ENCODE assay signal across 8 mouse cellular contexts in genomic region chr17:85620680-85621504, GRCm38 (mm10). TPM values are rescaled to one million over a fixed set of nuclear protein-coding genes. Genes with fewer than 3 reads are reported as not detected.
DNase-seq lines count a peak whose midpoint lies in the region; ATAC-seq and TF ChIP-seq lines count a peak whose summit lies in the region.

No protein-coding gene starts in this region.

- no peak overlapping the region for H3K27ac ChIP-seq in heart, embryonic 12.5 days (ENCODE audit: poor library complexity, severe bottlenecking)
- H3K27ac ChIP-seq in hindbrain, embryonic 12.5 days, result no peak overlapping the region
- peak overlapping the region; percentile 80 for H3K27ac ChIP-seq in midbrain, embryonic 14.5 days (replicated peaks; ENCODE audit: low read depth, low read length)

- no peak for TF ChIP-seq CTCF in Patski (IDR thresholded peaks at IDR 0.05)

- in situ Hi-C loops in Patski (cut with MboI; ENCODE audit: low pct_unique_long_range_greater_than_20kb), result no loop called here

- H3K4me1 ChIP-seq in heart, embryonic 12.5 days (replicated peaks), result peaks cover 33% of the 10 kb centered on the region
- peaks cover 24% of the 10 kb centered on the region for H3K4me1 ChIP-seq in hindbrain, embryonic 12.5 days
- H3K4me1 ChIP-seq in midbrain, embryonic 14.5 days (ENCODE audit: control insufficient read depth, insufficient read depth, low read length), result 0 out of 2 replicates have a peak, but pooled peaks cover 4% of the 10 kb centered on the region

- under 1% methylated on average over 51 of the region's 54 CpGs for WGBS in heart, embryonic 12.5 days
- WGBS in hindbrain, embryonic 12.5 days, result under 1% methylated on average over 44 of the region's 54 CpGs
- 0% methylated on average over 49 of the region's 54 CpGs for WGBS in midbrain, embryonic 14.5 days

- POLR2A ChIA-PET in Patski (lab: Charles Lee), result no interaction called here

- no peak overlapping the region for H3K9ac ChIP-seq in heart, embryonic 12.5 days
- no peak overlapping the region for H3K9ac ChIP-seq in hindbrain, embryonic 12.5 days
- peak overlapping the region; percentile 55 for H3K9ac ChIP-seq in midbrain, embryonic 14.5 days (replicated peaks; ENCODE audit: low read length)

- peaks cover 90% of the 10 kb centered on the region for H3K27me3 ChIP-seq in heart, embryonic 12.5 days (replicated peaks)
- peaks cover 85% of the 10 kb centered on the region for H3K27me3 ChIP-seq in Patski
- H3K27me3 ChIP-seq in hindbrain, embryonic 12.5 days, result peaks cover 92% of the 10 kb centered on the region
- H3K27me3 ChIP-seq in midbrain, embryonic 14.5 days (ENCODE audit: control insufficient read depth, insufficient read depth, low read length), result peaks cover 80% of the 10 kb centered on the region

- H3K9me3 ChIP-seq in heart, embryonic 12.5 days (replicated peaks), result no peaks in the 10 kb centered on the region
- H3K9me3 ChIP-seq in hindbrain, embryonic 12.5 days (replicated peaks), result no peaks in the 10 kb centered on the region
- no peaks in the 10 kb centered on the region for H3K9me3 ChIP-seq in midbrain, embryonic 14.5 days (ENCODE audit: control insufficient read depth, low read length)

- no peaks in the 10 kb centered on the region for H3K36me3 ChIP-seq in heart, embryonic 12.5 days
- H3K36me3 ChIP-seq in hindbrain, embryonic 12.5 days, result no peaks in the 10 kb centered on the region
- no peaks in the 10 kb centered on the region for H3K36me3 ChIP-seq in midbrain, embryonic 14.5 days (ENCODE audit: control insufficient read depth, insufficient read depth, low read length)

- no peak for ATAC-seq in heart, embryonic 12.5 days (ENCODE audit: insufficient number of reproducible peaks, low FRiP score)
- peak; percentile 25 for ATAC-seq in Patski
- ATAC-seq in hindbrain, embryonic 12.5 days (ENCODE audit: low FRiP score), result no peak
- no peak for ATAC-seq in midbrain, embryonic 14.5 days (ENCODE audit: low FRiP score, low TSS enrichment)
- ATAC-seq in activated CD4-positive, CD25-positive, alpha-beta regulatory T cell, adult 4 months, result no peak

- H3K4me3 ChIP-seq in heart, embryonic 12.5 days, result peak overlapping the region; percentile 39
- H3K4me3 ChIP-seq in hindbrain, embryonic 12.5 days, result peak overlapping the region; percentile 23
- H3K4me3 ChIP-seq in midbrain, embryonic 14.5 days (replicated peaks; ENCODE audit: low read depth, low read length), result peak overlapping the region; percentile 29

- H3K4me2 ChIP-seq in heart, embryonic 12.5 days, result peak overlapping the region; percentile 66
- peak overlapping the region; percentile 39 for H3K4me2 ChIP-seq in hindbrain, embryonic 12.5 days (replicated peaks)
- peak overlapping the region; percentile 48 for H3K4me2 ChIP-seq in midbrain, embryonic 14.5 days (ENCODE audit: low read length)

- CTCF ChIA-PET in Patski (lab: Charles Lee), result no interaction called here

- intact Hi-C loops in heart, postnatal 14 days (cut with DNase I), result no loop called here

- no peak for DNase-seq in heart, postnatal 14 days
- DNase-seq in Patski (ENCODE audit: low read depth, low spot score), result no peak
- peak; percentile 67 for DNase-seq in midbrain, embryonic 14.5 days
- no peak for DNase-seq in left cerebral cortex, adult 8-10 months (ENCODE audit: low spot score in 2 of 2)
- no peak for DNase-seq in cerebellum, postnatal 25 days

RNA-seq across cellular contexts. Expression of gene Six3, which starts 7.5 kb away (rescaled TPM):
- not detected in 2 replicates for polyA plus RNA-seq in heart, embryonic 12.5 days (2016; fragmentation: Nextera tagmentation; extraction: Ambion mirVana)
- not detected for total RNA-seq in heart, postnatal 14 days (2021)
- polyA plus RNA-seq in Patski (2021), result 1.5 TPM
- 0.45 and 0.68 TPM in 2 replicates for polyA plus RNA-seq in hindbrain, embryonic 12.5 days (2016; fragmentation: Nextera tagmentation; extraction: Ambion mirVana)
- polyA plus RNA-seq in midbrain, embryonic 14.5 days (2014; fragmentation: Nextera tagmentation; extraction: Ambion mirVana), result 19.9 and 20.2 TPM in 2 replicates
- 10 to 100 TPM; 11.3 to 16.9 (median 12.1) TPM for total RNA-seq in left cerebral cortex, adult 8-10 months (2022)
- not detected for polyA plus RNA-seq in activated CD4-positive, CD25-positive, alpha-beta regulatory T cell, adult 4 months (2017; shearing (Covaris generic))
